Mouse (Mus musculus) embryo, embryonic 9.5 days (tissue): Measurements from ENCODE around the gene Gm12800.
"Not testable (repeated sequence)": the region's sequence is repeated elsewhere in the genome, so short reads cannot be mapped to it uniquely, and the experiment has no call there.

Experiments used
- DNase-seq: peaks from one replicate; pipeline ENCODE4 v3.0.0-alpha.2; 2017; ENCODE audit errors: extremely low spot score

Gm12800 gene

DNA sequence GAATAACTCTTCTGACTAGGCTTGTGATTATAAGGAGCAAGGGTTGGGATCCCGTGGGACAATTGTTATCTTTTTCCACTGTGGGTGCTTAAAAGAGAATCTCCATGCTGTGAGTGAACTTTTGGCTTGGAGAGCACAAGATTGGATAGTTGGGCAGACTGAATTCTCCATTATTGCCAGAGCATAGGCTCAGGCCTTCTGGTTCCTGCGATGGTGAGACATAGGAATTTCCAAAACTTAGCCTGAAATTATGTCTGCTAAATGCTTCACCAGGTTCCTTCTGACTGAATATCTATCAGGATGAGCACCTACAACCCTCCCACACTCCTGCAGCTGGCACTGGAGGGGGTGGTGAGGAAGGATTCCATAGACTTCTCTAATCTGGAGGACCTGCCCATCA lies at the start of gene Gm12800:
Gene Gm12800 (plus strand): TSS at position 301 of the 400 bp plus-strand sequence.
- not testable (repeated sequence) for DNase-seq

DNA sequence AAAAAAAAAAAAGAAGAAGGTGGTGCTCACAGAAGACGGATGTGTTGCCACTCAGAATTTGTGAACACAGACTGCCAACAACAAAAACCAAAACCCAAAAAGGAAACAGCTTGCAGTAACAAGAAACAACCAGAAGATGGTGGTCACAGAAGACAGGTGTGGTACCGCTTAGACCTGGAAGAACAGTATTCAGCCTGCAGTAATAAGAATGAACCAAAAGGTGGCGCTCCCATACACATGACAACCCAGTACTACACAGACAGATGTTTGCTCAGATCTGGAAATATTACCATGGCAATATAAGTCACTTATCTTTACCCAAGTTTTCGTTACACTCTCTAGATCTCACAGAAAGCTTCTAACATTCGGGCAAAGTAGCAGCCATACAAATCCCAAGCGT lies 48.0 kb upstream of the Gm12800 start:
- peak; percentile 12 for DNase-seq

DNA sequence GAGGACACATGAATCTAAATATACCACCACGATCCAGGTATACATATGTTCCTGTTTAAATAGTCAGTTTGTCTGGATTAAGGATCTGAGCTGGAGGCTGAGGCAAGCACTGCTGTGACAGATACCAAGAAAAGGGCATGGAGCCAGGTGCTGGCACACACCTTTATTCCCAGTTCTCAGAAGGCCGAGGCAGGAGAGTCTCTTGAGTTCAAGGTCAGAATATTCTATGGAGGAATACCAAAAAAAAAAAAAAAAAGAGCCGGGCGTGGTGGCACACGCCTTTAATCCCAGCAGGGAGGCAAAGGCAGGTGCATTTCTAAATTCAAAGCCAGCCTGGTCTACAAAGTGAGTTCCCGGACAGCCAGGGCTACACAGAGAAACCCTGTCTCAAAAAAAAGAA lies 46.6 kb upstream of the Gm12800 start:
- no peak for DNase-seq

DNA sequence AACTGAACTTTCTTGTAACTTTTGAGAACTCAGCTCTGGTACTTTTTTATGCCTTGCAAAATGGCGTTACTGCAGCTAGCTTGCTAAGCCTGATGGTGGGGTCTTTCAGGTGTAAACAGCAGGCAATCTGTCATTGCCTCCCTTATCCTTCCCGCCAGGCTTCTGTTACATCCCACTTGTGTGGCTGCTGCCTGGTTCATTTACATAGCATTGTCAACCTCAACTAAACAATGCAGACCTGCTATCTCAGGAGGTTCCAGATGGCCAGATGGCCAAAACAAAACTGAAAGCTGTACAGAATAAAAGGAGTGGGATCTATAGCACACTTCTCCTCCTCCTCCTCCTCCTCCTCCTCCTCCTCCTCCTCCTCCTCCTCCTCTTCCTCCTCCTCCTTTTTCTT lies 36.9 kb upstream of the Gm12800 start:
- not testable (repeated sequence) for DNase-seq

DNA sequence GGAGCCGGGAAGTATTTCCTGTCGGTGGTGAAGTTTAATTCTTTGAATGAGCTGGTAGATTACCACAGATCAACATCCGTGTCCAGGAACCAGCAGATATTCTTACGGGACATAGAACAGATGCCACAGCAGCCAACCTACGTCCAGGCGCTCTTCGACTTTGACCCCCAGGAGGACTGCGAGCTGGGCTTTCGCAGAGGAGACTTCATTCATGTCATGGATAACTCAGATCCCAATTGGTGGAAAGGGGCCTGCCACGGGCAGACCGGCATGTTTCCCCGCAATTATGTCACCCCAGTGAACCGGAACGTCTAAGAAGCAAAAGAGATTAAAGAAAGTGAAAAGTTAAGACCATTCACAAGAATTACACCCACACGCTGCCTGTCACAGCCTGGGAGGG lies 33.2 kb upstream of the Gm12800 start:
- DNase-seq = not testable (repeated sequence)

DNA sequence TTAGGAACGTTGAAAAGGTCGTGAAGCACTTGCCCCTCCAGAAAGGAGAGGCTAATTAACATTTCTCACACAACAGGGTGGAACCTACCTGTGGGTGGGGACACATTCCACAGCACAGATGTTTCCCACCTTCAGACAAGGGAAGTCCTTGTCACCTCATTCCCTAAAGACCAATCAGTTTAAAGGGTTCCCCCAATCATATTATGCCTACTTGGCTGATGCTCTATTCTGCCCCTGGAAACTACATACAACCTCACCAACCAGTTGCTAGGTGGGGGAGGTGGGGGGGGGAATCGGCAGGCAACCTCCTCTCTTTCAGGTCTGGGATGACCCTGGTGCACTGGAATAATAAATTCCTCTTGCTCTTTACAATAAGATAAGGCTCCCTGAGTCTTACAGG lies 25.3 kb upstream of the Gm12800 start:
- no peak for DNase-seq

DNA sequence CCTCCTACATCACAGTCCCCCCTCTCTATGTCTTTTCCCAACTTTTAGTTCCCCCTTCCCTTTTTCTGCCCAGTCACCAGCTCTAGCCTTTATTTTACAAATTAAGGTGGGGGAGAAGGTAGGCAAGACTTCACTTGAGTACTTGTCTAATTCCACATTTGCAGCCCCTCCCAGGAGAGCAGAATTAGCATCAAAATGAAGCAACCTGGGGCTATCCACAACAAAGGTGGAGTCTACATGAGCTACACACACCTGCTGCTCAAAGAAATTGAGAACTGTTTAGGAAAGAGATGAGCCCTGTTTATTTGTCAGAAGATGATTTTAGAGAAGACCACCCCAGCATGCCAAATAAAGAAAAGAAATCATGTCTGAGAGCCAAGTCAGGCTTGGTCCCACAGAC lies 19.5 kb upstream of the Gm12800 start:
- no peak for DNase-seq

DNA sequence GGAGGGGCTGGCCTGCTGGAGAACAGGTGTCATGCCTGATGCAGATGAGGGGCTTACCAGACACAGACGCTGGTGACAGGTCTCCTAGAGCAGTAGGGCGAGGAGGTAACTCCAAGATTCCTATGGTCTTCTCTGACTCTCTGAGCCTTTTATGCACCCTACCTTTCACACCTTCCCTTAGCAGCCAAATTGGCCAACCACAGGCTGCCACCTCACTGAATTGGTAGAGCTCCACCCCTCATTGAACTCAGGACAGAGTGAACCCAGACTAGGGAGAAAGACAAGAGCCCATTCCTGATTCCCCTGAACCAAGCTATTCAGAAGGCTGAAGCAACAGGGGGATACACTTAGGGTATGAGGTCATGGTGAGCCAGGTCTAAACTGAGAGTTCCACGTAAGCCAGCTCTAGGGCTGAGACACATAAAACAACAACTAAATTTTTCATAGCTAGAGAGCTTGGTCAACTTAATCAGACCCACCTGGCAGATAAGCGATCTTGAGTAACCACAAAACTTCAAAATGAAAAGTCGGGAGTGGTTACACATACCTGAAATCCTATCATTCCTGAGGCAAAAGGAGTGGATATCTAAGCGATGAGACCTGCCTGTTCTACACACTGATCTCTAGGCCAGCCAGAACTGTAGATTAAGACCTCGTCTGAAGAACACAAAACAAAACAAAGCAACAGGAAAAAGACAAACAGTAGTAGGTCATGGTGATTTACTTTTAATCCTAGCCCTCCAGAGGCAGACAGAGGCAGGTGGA lies 15.1 kb upstream of the Gm12800 start, which contains the start of gene C130073F10Rik:
Gene C130073F10Rik (minus strand): TSS at position 134 of the 765 bp plus-strand sequence.
- DNase-seq = no peak

DNA sequence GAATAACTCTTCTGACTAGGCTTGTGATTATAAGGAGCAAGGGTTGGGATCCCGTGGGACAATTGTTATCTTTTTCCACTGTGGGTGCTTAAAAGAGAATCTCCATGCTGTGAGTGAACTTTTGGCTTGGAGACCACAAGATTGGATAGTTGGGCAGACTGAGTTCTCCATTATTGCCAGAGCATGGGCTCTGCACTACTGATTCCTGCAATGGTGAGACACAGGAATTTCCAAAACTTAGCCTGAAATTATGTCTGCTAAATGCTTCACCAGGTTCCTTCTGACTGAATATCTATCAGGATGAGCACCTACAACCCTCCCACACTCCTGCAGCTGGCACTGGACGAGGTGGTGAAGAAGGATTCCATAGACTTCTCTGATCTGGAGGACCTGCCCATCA lies 31.2 kb downstream of the Gm12800 start, which contains the start of gene Gm12794:
Gene Gm12794 (plus strand): TSS at position 301 of the 400 bp plus-strand sequence.
- DNase-seq = not testable (repeated sequence)
